Mouse (Mus musculus) heart, embryonic 11.5 days (tissue): ENCODE data around the gene Rhox4c. TPM values are rescaled to one million over a fixed set of nuclear protein-coding genes. Genes with fewer than 3 reads are reported as not detected.
"Not testable (repeated sequence)": the region's sequence is repeated elsewhere in the genome, so short reads cannot be mapped to it uniquely, and the experiment has no call there.

ENCODE experiments used
- ATAC-seq: fragments of 200-750 bp; cut with Nextera tagmentation; replicated peaks from 2 replicates; pipeline ENCODE4 v1.8.0; 2017; ENCODE audit warnings: moderate library complexity; ENCODE audit not compliant: insufficient number of reproducible peaks, low FRiP score, low TSS enrichment
- H3K27ac ChIP-seq: fragments of 300-500 bp; sonication (generic); 2 replicates; pipeline ENCODE4 v1.5.1; 2014; ENCODE audit warnings: mild to moderate bottlenecking, low read depth, low read length
- H3K27me3 ChIP-seq: fragments of 300-500 bp; sonication (generic); 2 replicates; pipeline ENCODE4 v1.6.1; 2014; ENCODE audit warnings: mild to moderate bottlenecking, low read length, mixed read lengths; ENCODE audit not compliant: control insufficient read depth, insufficient read depth
- H3K36me3 ChIP-seq: fragments of 300-500 bp; sonication (generic); 2 replicates; pipeline ENCODE4 v1.6.1; 2014; ENCODE audit warnings: mild to moderate bottlenecking, low read length, moderate library complexity, mixed read lengths; ENCODE audit not compliant: control insufficient read depth, insufficient read depth
- H3K4me1 ChIP-seq: fragments of 300-500 bp; sonication (generic); 2 replicates; pipeline ENCODE4 v1.6.1; 2014; ENCODE audit warnings: low read length; ENCODE audit not compliant: control insufficient read depth, insufficient read depth
- H3K4me2 ChIP-seq: fragments of 300-500 bp; sonication (generic); 2 replicates; pipeline ENCODE4 v1.6.1; 2014; ENCODE audit warnings: mild to moderate bottlenecking, moderate library complexity
- H3K4me3 ChIP-seq: fragments of 300-500 bp; sonication (generic); 2 replicates; pipeline ENCODE4 v1.5.1; 2014; ENCODE audit warnings: low read depth, low read length
- H3K9ac ChIP-seq: fragments of 300-500 bp; sonication (generic); 2 replicates; pipeline ENCODE4 v1.6.1; 2014; ENCODE audit warnings: mild to moderate bottlenecking, low read depth, low read length, moderate library complexity
- H3K9me3 ChIP-seq: fragments of 300-500 bp; sonication (generic); replicated peaks from 2 replicates; pipeline ENCODE4 v1.6.1; 2016; ENCODE audit warnings: low read length; ENCODE audit not compliant: control insufficient read depth
- WGBS: fragments of 180-500 bp; shearing (Covaris S2); extraction: QIAGEN DNeasy Blood & Tissue Kit; methylation state at CpG from one replicate; pipeline ENCODE4 v1.1.7; 2014; ENCODE audit not compliant: insufficient replicate concordance; 5-methylcytosine and 5-hydroxymethylcytosine counted together
- polyA plus RNA-seq: library from polyadenylated mRNA; unstranded; fragments of >200 nt; fragmentation: Nextera tagmentation; extraction: Ambion mirVana; gene quantifications from 2 replicates; pipeline ENCODE4 v1.2.1, GENCODE M21; 2014

Rhox4c gene
- not detected in 2 replicates for polyA plus RNA-seq

GRCm38 (mm10) chrX:37480037-37480436 is at the start of gene Rhox4c:
Gene Rhox4c, plus strand, starts transcription at chrX:37480337.
- H3K27me3 ChIP-seq, ATAC-seq, H3K36me3 ChIP-seq, H3K9ac ChIP-seq, H3K4me1 ChIP-seq, H3K9me3 ChIP-seq, H3K4me3 ChIP-seq, H3K27ac ChIP-seq, H3K4me2 ChIP-seq: not testable (repeated sequence)
- 87% methylated on average over 14 of the region's 14 CpGs for WGBS

- not testable (repeated sequence) for H3K9ac ChIP-seq, H3K9me3 ChIP-seq, H3K36me3 ChIP-seq, H3K27ac ChIP-seq, H3K4me1 ChIP-seq, H3K4me3 ChIP-seq, H3K27me3 ChIP-seq, H3K4me2 ChIP-seq, ATAC-seq
- WGBS, result 91% methylated on average over 14 of the region's 15 CpGs
Measured at GRCm38 (mm10) chrX:37432194-37432593, 47.9 kb upstream of the Rhox4c start, which contains the start of gene Rhox4b. Gene Rhox4b, plus strand, starts transcription at chrX:37432494.

- H3K4me1 ChIP-seq, H3K4me2 ChIP-seq, H3K27ac ChIP-seq, H3K36me3 ChIP-seq, H3K27me3 ChIP-seq, H3K4me3 ChIP-seq, H3K9ac ChIP-seq, H3K9me3 ChIP-seq, ATAC-seq: not testable (repeated sequence)
- 97% methylated on average over 7 of the region's 10 CpGs for WGBS
Measured at GRCm38 (mm10) chrX:37453380-37453779, 26.8 kb upstream of the Rhox4c start, which contains the start of gene Rhox2c. Gene Rhox2c, plus strand, starts transcription at chrX:37453680.

- WGBS, result 86% methylated on average over 3 of the region's 4 CpGs
- ATAC-seq, result not testable (repeated sequence)
Measured at GRCm38 (mm10) chrX:37458285-37458684, 21.9 kb upstream of the Rhox4c start, which contains the start of gene Rhox3c. Gene Rhox3c, plus strand, starts transcription at chrX:37458585.

GRCm38 (mm10) chrX:37514059-37514458 is 33.9 kb downstream of the Rhox4c start, which contains the start of gene Rhox4d:
Gene Rhox4d, plus strand, starts transcription at chrX:37514359.
- H3K36me3 ChIP-seq, H3K4me3 ChIP-seq, H3K9ac ChIP-seq, H3K4me1 ChIP-seq, H3K27me3 ChIP-seq, ATAC-seq, H3K9me3 ChIP-seq, H3K27ac ChIP-seq, H3K4me2 ChIP-seq: not testable (repeated sequence)
- WGBS, result 97% methylated on average over 16 of the region's 18 CpGs

More at GRCm38 (mm10) chrX:37458285-37458684, 21.9 kb upstream of the Rhox4c start, which contains the start of gene Rhox3c:
- H3K27ac ChIP-seq, H3K9ac ChIP-seq, H3K4me2 ChIP-seq, H3K4me1 ChIP-seq, H3K36me3 ChIP-seq, H3K4me3 ChIP-seq, H3K9me3 ChIP-seq, H3K27me3 ChIP-seq: not testable (repeated sequence)

- H3K9ac ChIP-seq, H3K4me1 ChIP-seq, H3K36me3 ChIP-seq, H3K27ac ChIP-seq, H3K4me3 ChIP-seq, H3K9me3 ChIP-seq, H3K27me3 ChIP-seq, H3K4me2 ChIP-seq, ATAC-seq: not testable (repeated sequence)
- 74% methylated on average over 2 of the region's 8 CpGs for WGBS
Measured at GRCm38 (mm10) chrX:37530152-37530551, 50.0 kb downstream of the Rhox4c start, which contains the start of gene Rhox2e. Gene Rhox2e, plus strand, starts transcription at chrX:37530452.

Other genes with a start within 250 kb of the Rhox4c start
- gene Rhox2a, start 235.4 kb upstream of the Rhox4c start, polyA plus RNA-seq, result not detected in 2 replicates
- not detected in 2 replicates for gene Rhox3a, start 230.4 kb upstream of the Rhox4c start, polyA plus RNA-seq
- gene Rhox4a, start 215.0 kb upstream of the Rhox4c start, polyA plus RNA-seq, result not detected in 2 replicates
- not detected in 2 replicates for gene Rhox3a2, start 100.3 kb upstream of the Rhox4c start, polyA plus RNA-seq
- gene Rhox4a2, start 89.5 kb upstream of the Rhox4c start, polyA plus RNA-seq, result 0.17 and 0.42 TPM in 2 replicates
- gene Rhox2b, start 68.3 kb upstream of the Rhox4c start, polyA plus RNA-seq, result not detected in 2 replicates
- gene Rhox4b, start 47.8 kb upstream of the Rhox4c start, polyA plus RNA-seq, result not detected in 2 replicates
- not detected in 2 replicates for gene Rhox2c, start 26.7 kb upstream of the Rhox4c start, polyA plus RNA-seq
- gene Rhox3c, start 21.8 kb upstream of the Rhox4c start, polyA plus RNA-seq, result not detected in 2 replicates
- not detected in 2 replicates for gene Rhox2d, start 13.1 kb downstream of the Rhox4c start, polyA plus RNA-seq
- gene Rhox4d, start 34.0 kb downstream of the Rhox4c start, polyA plus RNA-seq, result not detected in 2 replicates
- gene Rhox2e, start 50.1 kb downstream of the Rhox4c start, polyA plus RNA-seq, result not detected in 2 replicates
- gene Rhox3e, start 61.7 kb downstream of the Rhox4c start, polyA plus RNA-seq, result not detected in 2 replicates
- not detected in 2 replicates for gene Rhox4e, start 77.1 kb downstream of the Rhox4c start, polyA plus RNA-seq
- not detected in 2 replicates for gene Rhox2f, start 91.1 kb downstream of the Rhox4c start, polyA plus RNA-seq
- not detected in 2 replicates for gene Rhox3f, start 100.7 kb downstream of the Rhox4c start, polyA plus RNA-seq
- gene Rhox4f, start 127.4 kb downstream of the Rhox4c start, polyA plus RNA-seq, result not detected in 2 replicates
- gene Rhox3g, start 148.3 kb downstream of the Rhox4c start, polyA plus RNA-seq, result not detected in 2 replicates
- gene Rhox2g, start 163.1 kb downstream of the Rhox4c start, polyA plus RNA-seq, result not detected in 2 replicates
- gene Rhox4g, start 171.0 kb downstream of the Rhox4c start, polyA plus RNA-seq, result not detected in 2 replicates
- not detected in 2 replicates for gene Rhox3h, start 188.4 kb downstream of the Rhox4c start, polyA plus RNA-seq
- gene Rhox2h, start 192.9 kb downstream of the Rhox4c start, polyA plus RNA-seq, result not detected in 2 replicates